Mouse (Mus musculus): ENCODE data around the gene Tnni2.

The Tnni2 gene

DNA sequence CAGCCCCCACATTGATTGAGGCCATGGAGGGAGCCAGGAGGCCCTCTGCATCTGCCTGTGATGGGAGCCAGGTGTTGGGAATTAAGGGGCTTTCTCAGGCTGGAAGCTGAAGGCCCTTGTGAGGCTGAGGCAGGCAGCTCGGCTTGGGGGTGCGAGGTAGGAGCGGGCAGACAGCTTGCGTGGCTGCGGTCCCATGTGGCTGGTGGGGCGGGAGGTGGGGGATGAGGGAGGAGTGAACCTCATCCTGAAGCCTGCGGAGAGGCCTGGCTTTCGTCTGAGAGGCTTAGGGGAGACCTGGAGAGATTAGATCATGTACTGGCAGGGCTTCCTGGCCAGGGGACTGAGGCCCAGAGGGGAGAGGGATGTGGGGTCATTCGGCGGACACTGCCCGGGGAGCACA, 41.5 kb downstream of the Tnni2 start:
- no peak for DNase-seq (ENCODE audit: low spot score)

DNA sequence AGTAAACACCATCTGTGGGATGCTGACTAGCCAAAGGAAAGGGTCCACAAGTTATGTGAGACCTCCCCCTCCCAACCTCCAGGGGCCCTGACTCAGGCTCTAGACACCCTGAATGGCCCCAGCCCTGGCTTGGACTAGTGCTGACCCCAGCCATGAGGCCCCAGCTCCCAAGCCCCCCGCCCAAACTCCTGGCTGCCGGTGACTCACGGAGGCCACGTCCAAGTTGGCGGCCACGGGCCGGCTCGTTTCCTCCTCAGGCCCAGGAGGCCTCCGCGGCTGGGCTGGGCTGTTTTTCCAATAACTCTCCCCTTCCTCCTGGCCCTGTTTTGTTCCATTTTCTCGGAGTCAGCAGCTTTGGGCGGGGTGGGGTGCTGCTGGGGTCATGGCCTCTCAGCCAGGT, 43.2 kb downstream of the Tnni2 start:
- DNase-seq (ENCODE audit: low spot score), result no peak

DNA sequence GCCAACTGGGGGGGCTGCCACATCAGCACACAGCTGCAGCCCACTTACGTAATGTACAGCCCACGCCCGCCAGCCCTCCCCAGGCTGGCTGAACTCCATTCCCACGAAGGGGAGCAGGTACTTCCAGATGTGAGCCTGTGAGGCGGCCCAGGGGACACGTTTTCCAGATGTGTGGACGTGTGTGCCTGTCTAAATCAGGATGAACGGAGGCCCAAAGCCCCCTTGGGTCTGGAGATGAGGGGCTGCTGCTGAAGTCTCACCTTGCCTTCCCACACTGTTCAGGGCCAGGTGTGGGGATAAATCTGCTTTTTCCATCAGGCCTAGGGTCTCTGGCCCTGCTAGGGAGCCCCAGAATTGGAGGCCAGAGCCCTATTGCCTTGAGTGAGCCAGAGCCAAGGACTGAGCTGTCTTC, 45.1 kb downstream of the Tnni2 start:
- DNase-seq (ENCODE audit: low spot score), result no peak

- no peak for DNase-seq (ENCODE audit: low spot score)
Observed at GRCm38 (mm10) chr7:142487341-142487859, 45.8 kb downstream of the Tnni2 start.

- no peak for DNase-seq (ENCODE audit: low spot score)
Observed at GRCm38 (mm10) chr7:142488053-142488452, 46.4 kb downstream of the Tnni2 start.

DNA sequence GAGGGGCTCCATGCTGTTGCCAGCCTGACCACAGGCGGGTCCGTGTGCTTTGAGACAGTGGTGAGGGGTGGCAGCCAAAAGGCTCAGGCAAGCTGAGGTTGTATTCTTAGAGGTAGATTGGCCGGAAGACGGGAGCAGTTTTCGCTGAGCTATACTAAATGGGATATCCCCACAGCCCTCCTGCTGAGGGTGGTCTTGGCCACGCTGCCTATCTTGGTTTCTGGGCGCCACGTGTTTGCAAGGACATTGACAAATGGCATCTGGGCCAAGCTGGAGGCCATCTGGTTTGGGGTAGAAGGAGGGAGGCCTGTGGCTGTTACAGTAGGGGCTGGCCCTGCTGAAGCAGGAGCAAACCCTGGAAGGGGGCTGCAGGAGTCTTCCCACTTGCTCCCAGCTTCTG, 51.9 kb downstream of the Tnni2 start:
- DNase-seq (ENCODE audit: low spot score), result no peak
